Mouse (Mus musculus): ENCODE data around the gene D1Ertd622e.

GRCm38 (mm10) chr1:97622574-97623208 is 39.2 kb downstream of the D1Ertd622e start:
- TF ChIP-seq POLR2A (IDR thresholded peaks at IDR 0.05; ENCODE audit: insufficient read length, low read depth) (no peak), MAX (IDR thresholded peaks at IDR 0.05; ENCODE audit: low read depth) (no peak), TCF12 (IDR thresholded peaks at IDR 0.05; ENCODE audit: insufficient read depth, poor library complexity, severe bottlenecking) (no peak), MYOD1 (IDR thresholded peaks at IDR 0.05; ENCODE audit: control insufficient read depth in 1 of 3, insufficient read length in 2 of 3, low read depth in 2 of 3) (no peak), POLR2AphosphoS2 (IDR thresholded peaks at IDR 0.05; ENCODE audit: insufficient read length, low read depth) (no peak), E2F4 (IDR thresholded peaks at IDR 0.05; ENCODE audit: insufficient read depth) (no peak)
